Mouse (Mus musculus) heart, postnatal 0 days (tissue): ENCODE measurements around the gene Bbs9.

ENCODE experiments used
- CTCF ChIP-seq: IDR thresholded peaks from 2 replicates; pipeline ENCODE4 v1.5.1; 2016; ENCODE audit warnings: antibody characterized with exemption, control low read depth, low read depth
- EP300 ChIP-seq: IDR thresholded peaks from 2 replicates; pipeline ENCODE4 v1.6.1; 2016; ENCODE audit warnings: antibody characterized with exemption, low read depth

DNA sequence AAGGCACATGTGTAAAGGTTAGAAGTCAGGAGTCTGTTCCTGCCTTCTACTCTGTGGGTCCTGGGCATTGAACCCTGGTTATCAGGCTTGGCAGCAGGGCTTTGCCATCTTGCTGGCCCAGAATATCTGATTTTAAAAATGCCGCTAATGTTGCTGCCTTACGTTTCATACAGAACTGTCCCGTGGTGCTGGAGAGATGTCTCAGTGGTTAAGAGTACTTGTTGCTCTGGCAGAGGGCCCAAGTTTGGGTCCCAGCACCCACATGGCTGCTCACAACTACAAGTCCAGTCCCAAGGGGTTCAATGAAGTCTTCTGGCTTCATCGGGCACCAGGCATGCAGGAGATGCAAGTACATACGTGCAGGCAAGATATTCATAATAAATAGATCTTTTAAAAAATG lies 9.3 kb upstream of the Bbs9 start:
- no peak for TF ChIP-seq CTCF
- TF ChIP-seq EP300, result no peak
